Mouse (Mus musculus) monocyte, adult 2 months (primary cell): ENCODE results near the gene Nutm1.
A peak's percentile ranks its signal among the peaks of the same experiment; 100 is the strongest.
"Not testable (repeated sequence)": the region's sequence is repeated elsewhere in the genome, so short reads cannot be mapped to it uniquely, and the experiment has no call there.

Experiments used
- DNase-seq, 2 experiments: peaks; one replicate each; pipeline ENCODE4 v3.0.0; 2022; ENCODE audit warnings: low spot score in 2 of 2, low read depth in 1 of 2

Nutm1 gene

DNA sequence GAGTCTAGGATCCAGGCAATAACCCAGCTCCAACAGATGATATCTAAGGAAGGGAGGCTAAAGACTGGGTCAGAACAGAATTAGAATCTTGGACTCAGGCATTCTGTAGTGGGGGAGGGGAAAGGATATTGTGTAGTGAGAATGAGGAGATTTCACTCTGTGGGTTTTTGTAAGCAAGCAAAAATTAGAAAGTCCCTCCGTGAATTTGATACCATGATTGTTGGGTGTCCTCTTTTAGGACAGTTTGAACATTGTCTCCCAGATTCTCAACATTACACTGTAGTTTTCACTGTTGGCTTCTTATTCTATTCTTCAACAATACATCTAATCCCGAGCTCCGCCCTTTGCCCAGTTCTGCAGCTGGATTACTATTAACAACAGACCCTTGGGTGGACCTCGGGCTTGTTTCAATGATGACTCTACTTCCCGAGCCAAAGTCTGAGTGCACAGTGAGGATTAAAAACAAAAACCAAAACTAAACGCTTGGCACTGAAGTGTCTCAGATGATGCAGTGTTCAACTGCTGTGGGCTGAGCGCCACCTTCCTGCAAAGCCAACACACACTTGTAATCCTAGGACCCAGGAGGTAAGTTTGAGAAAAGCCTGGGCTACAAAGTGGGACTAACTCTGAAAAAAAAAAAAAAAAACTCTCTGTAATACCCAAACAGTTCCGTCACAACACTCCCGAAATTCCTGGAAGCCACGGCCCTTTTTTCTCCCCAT, at the start of gene Nutm1:
Nutm1 (minus strand) TSS at position 51 of the 722 bp plus-strand sequence.
- DNase-seq, result no peak

- no peak for DNase-seq
Observed at GRCm38 (mm10) chr2:112308671-112309070, 49.6 kb upstream of the Nutm1 start.

DNA sequence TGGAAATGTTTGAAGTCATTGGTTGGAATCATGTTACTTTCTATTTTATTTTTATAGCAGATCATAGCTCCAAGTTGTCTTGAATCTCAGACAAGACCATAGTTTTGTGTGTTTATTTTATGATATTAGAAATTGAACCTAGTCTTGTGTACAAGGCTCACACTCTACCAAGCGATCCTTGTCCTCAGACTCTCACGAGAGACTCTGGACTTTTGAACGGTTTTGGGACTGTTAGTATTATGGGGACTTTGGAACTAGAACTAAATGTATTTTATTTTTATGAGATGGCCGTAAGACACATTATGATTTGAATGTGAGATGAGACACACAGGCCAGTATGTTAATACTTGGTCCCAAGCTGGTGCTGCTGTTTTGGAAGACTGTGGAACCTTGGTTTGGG, 39.1 kb upstream of the Nutm1 start:
- no peak for DNase-seq

DNA sequence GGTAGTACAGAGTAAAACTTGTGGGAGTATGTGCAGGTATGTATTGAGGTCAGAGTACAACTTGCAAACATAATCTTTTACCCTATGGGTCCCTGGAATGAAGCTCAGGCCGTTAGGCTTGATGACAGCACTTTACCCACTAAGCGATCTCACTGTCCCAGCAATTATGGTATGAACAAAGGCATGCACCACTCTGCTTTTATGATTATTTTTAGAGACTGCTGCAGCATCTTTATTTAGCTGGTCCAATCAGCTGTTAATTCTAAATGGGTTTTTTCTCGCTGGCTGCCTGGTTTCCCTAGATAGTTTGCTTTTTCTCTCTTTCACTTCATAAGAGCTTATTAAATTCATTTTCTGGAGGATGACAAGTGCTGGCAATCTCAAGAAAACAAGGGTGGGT, 37.1 kb upstream of the Nutm1 start:
- no peak for DNase-seq

DNA sequence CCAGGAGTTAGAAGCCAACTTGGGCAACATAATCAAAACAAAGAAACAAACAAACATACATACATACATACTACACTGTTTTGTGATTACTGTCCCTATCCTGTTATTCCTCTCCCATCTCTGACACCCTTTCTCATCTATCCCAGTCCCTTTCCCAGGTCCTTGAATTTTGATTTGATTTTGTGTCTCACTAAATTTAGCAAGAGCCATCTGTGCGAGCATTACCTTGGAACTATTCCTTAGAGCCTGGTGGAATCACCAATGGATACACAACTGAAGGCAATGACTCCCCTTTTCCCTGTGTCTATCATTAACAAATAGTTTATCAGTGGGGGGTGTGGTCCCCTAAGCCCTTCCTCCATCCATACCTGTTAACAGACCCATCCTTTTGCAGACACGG, 33.7 kb upstream of the Nutm1 start:
- DNase-seq, result no peak

- DNase-seq, result no peak
Observed at GRCm38 (mm10) chr2:112289507-112289906, 30.4 kb upstream of the Nutm1 start.

DNA sequence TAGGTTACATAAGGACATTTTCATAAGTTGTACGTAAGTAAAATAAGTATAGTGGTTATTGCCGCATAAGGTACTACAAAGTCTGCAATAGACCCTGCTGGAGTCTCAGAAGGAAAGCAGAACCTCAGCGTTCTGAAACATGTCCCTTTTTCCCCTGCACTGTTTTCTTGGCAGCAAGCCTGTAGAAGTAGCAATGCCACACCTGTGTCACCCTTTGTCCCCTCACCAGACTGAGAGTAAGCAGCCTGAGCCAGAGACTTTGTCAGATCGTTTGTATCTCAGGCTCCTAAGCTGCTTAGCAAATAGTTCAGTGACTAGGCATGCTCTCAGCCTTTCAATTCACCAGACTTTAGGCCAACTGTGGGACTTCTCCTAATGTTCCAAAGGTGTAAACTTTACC, 28.0 kb upstream of the Nutm1 start:
- no peak for DNase-seq

GRCm38 (mm10) chr2:112286062-112286461, 27.0 kb upstream of the Nutm1 start:
- not testable (repeated sequence) for DNase-seq

DNA sequence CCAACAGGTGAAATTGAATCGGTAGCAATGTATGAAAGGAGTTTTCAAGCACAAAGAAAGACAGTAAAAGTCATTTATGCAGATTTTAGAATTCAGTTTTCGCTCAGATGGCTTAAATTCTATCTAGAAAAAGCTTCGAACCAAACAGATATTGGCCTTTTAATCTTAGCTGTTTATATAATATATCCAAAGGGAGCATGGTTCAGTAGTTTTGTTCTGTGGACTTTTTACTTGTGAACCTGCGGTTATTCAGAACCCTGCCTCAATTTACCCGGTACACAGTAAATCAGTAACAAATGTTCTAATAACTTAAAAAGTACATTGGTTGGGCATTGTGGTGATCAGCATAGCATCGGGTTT, 25.9 kb upstream of the Nutm1 start:
- DNase-seq, result no peak

DNA sequence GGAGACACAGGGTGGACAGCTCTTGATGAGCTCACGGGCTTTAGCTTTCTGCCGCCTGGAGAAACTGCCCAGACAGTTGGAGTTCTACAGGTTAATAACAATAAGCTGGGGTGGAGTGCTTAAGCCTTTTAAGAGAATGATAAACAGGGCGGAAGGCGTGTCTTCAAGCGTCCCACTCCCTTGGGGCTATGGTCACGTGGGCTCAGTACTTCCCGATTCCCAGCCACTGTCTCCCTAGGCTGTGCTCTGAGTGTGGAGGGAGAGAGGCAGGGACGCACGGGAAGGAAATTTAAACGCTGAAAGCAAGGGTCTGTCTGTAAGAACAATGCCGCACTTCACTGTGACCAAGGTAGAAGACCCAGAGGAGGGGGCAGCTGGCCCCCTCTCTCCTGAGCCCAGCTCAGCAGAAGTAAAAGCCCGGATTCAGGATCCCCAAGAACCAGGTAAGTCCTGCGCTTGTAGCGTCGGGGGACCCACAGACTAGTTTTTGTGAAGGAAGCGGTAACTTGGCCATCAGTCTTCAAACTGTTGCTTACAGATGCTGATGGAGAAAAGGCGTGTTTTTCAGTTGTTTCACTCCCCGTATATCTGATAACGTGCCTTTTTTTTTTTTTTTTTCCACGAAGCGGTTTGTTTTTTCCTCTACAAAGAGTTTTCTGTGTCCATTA, 25.4 kb upstream of the Nutm1 start:
- no peak for DNase-seq

GRCm38 (mm10) chr2:112282846-112283245, 23.8 kb upstream of the Nutm1 start:
- no peak for DNase-seq

- no peak for DNase-seq
Observed at GRCm38 (mm10) chr2:112276870-112277269, 17.8 kb upstream of the Nutm1 start.

DNA sequence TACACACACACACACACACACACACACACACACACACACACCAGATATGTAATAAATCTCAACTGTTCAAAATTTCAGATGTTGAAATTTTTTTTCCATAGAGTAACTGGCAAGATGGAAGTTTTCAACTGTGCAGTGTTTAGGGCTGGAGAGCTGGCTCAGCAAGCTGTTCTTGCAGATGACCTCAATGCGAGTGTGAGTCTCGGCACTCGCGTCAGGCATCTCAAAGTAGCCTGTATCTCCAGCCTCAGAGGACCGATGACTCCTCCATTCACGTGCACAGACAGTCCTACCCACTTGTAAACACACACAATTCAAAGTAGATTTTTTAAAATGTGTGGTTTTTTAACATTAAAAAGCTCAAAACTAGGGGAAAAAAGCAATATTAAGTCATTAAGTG, 14.4 kb upstream of the Nutm1 start:
- no peak for DNase-seq

- DNase-seq, result no peak
Observed at GRCm38 (mm10) chr2:112272909-112273308, 13.8 kb upstream of the Nutm1 start.

- DNase-seq, result no peak
Observed at GRCm38 (mm10) chr2:112270011-112270410, 10.9 kb upstream of the Nutm1 start.

- DNase-seq, result no peak
Observed at GRCm38 (mm10) chr2:112267547-112268269, 8.6 kb upstream of the Nutm1 start.

GRCm38 (mm10) chr2:112266780-112267179, 7.7 kb upstream of the Nutm1 start:
- DNase-seq, result no peak

- peak in 1 of 2 experiments; percentile 45 for DNase-seq
Observed at GRCm38 (mm10) chr2:112266242-112266592, 7.1 kb upstream of the Nutm1 start, which contains the start of gene Gm21985. Gm21985 (plus strand) TSS chr2:112266314.

GRCm38 (mm10) chr2:112265448-112266241, 6.6 kb upstream of the Nutm1 start, which contains the start of gene Slc12a6:
Slc12a6 (plus strand) TSS chr2:112265825.
- peak; percentile 76 to 87 for DNase-seq

- no peak for DNase-seq
Observed at GRCm38 (mm10) chr2:112264364-112264763, 5.3 kb upstream of the Nutm1 start.

DNA sequence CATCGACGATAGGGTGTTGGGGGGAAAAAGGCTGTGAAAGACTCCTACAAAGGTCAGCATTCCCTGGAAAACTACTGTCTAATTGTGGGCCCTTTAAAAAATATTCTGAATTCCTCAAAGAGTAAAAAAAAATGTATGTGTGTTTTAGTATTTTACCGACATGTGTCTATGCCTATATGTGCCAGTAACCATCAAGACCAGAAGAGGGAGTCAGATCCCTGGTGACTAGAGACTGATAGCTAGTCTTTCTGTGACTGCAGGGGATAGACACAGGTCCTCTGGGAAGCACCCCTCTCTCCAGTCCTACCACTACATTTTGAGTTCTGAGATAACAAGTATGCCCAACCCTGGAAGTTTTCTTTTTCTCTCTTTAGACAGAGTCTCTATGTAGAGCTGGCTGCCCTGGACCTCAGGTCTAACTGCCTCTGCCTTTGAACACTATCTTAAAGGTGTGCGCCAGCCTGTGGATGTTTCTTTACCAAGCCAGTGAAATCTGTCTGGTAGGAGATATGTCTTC, 3.7 kb upstream of the Nutm1 start:
- DNase-seq, result no peak
